Mouse (Mus musculus) gastrocnemius, adult 18-20 months (tissue): Measurements from ENCODE around the gene Gm49369. TPM values are rescaled to one million over a fixed set of nuclear protein-coding genes. Genes with fewer than 3 reads are reported as not detected.
A peak's percentile ranks its signal among the peaks of the same experiment; 100 is the strongest.
"Not testable (repeated sequence)": the region's sequence is repeated elsewhere in the genome, so short reads cannot be mapped to it uniquely, and the experiment has no call there.

Source experiments
- DNase-seq: peaks from one replicate; pipeline ENCODE4 v3.0.0; 2021; ENCODE audit warnings: low spot score
- total RNA-seq, 2 experiments: library from RNA; stranded (reverse); gene quantifications; 2 replicates each; pipeline ENCODE4 v1.2.3; 2021

Gene Gm49369
- total RNA-seq, 2 experiments from 2014 or later, result 1.1 to 2.4 TPM

- peak; percentile 24 for DNase-seq
Measured at GRCm38 (mm10) chr7:142330271-142330724, 52.2 kb downstream of the Gm49369 start.

GRCm38 (mm10) chr7:142328507-142328906 lies 54.0 kb downstream of the Gm49369 start:
- DNase-seq, result no peak

GRCm38 (mm10) chr7:142326714-142327445 lies 55.6 kb downstream of the Gm49369 start:
- no peak for DNase-seq

GRCm38 (mm10) chr7:142323396-142324117 lies 58.9 kb downstream of the Gm49369 start:
- no peak for DNase-seq

GRCm38 (mm10) chr7:142322641-142323040 lies 59.8 kb downstream of the Gm49369 start:
- DNase-seq, result no peak

GRCm38 (mm10) chr7:142321637-142322306 lies 60.7 kb downstream of the Gm49369 start:
- not testable (repeated sequence) for DNase-seq

Other genes with a start within 250 kb of the Gm49369 start
- not detected for gene Gm39115, start 246.6 kb downstream of the Gm49369 start, total RNA-seq
- gene Gm45337, start 238.1 kb downstream of the Gm49369 start, total RNA-seq, result not detected
- not detected for gene Gm29735, start 225.6 kb downstream of the Gm49369 start, total RNA-seq
- not detected for gene Gm4553, start 216.9 kb downstream of the Gm49369 start, total RNA-seq
- gene Krtap5-2, start 206.7 kb downstream of the Gm49369 start, total RNA-seq, result not detected
- not detected for gene Gm10153, start 192.3 kb downstream of the Gm49369 start, total RNA-seq
- gene Krtap5-3, start 181.3 kb downstream of the Gm49369 start, total RNA-seq, result not detected
- not detected for gene Gm7579, start 170.8 kb downstream of the Gm49369 start, total RNA-seq
- not detected for gene Krtap5-5, start 152.7 kb downstream of the Gm49369 start, total RNA-seq
- gene Gm40460, start 141.6 kb downstream of the Gm49369 start, total RNA-seq, result not detected
- gene Gm2431, start 124.3 kb downstream of the Gm49369 start, total RNA-seq, result not detected
- not detected for gene Gm4559, start 108.3 kb downstream of the Gm49369 start, total RNA-seq
- gene Krtap5-1, start 85.5 kb downstream of the Gm49369 start, total RNA-seq, result not detected
- not detected for gene Krtap5-4, start 79.1 kb downstream of the Gm49369 start, total RNA-seq
- 1 to 10 TPM; 3.2 to 5.0 TPM for gene Ifitm10, start 8.9 kb downstream of the Gm49369 start, total RNA-seq
- gene Ctsd, start 5.4 kb upstream of the Gm49369 start, total RNA-seq, result 100 to 1,000 TPM; 445 to 450 TPM
- not detected for gene Syt8, start 52.2 kb upstream of the Gm49369 start, total RNA-seq
- gene Tnni2, start 59.1 kb upstream of the Gm49369 start, total RNA-seq, result over 10,000 TPM; 19,257 to 20,060 TPM
- 10 to 100 TPM; 30.3 to 38.4 TPM for gene Lsp1, start 78.1 kb upstream of the Gm49369 start, total RNA-seq
- gene Tnnt3, start 116.2 kb upstream of the Gm49369 start, total RNA-seq, result over 10,000 TPM; 35,269 to 35,976 TPM
- gene Mrpl23, start 150.0 kb upstream of the Gm49369 start, total RNA-seq, result 1 to 10 TPM; 1.7 to 1.9 TPM